Mouse (Mus musculus) megakaryocyte, adult 5-6 weeks (primary cell): ENCODE measurements at regions not wholly inside any gene's neighbourhood (a gene's known extent, or its start where the extent isn't known, plus 50 kb on each side); places are given as distances from the start of the nearest gene placed in this dataset.

Source experiments
- ATAC-seq: 2 replicates; pipeline ENCODE4 v1.8.0; 2016; ENCODE audit warnings: mild to moderate bottlenecking, inconsistent platforms; ENCODE audit not compliant: poor library complexity, severe bottlenecking

GRCm38 (mm10) chr17:72782775-72783174, 53.5 kb upstream of the Ypel5 start:
- ATAC-seq = no peak

GRCm38 (mm10) chr17:72781786-72782185, 54.5 kb upstream of the Ypel5 start:
- ATAC-seq = peak; percentile 98

GRCm38 (mm10) chr17:72768266-72768665, 68.0 kb upstream of the Ypel5 start:
- ATAC-seq = no peak

- no peak for ATAC-seq
Measured at GRCm38 (mm10) chr17:72760937-72761336, 75.3 kb upstream of the Ypel5 start.

- ATAC-seq = no peak
Measured at GRCm38 (mm10) chr17:72746411-72746810, 89.8 kb upstream of the Ypel5 start.

GRCm38 (mm10) chr17:72733006-72733405, 103.2 kb upstream of the Ypel5 start:
- no peak for ATAC-seq

- no peak for ATAC-seq
Measured at GRCm38 (mm10) chr17:72731691-72732090, 104.6 kb upstream of the Ypel5 start.

- no peak for ATAC-seq
Measured at GRCm38 (mm10) chr17:72731175-72731574, 105.1 kb upstream of the Ypel5 start.

GRCm38 (mm10) chr17:72720753-72721152, 115.5 kb upstream of the Ypel5 start:
- ATAC-seq = no peak

GRCm38 (mm10) chr17:72719618-72720017, 115.2 kb upstream of the Alk start:
- no peak for ATAC-seq

GRCm38 (mm10) chr17:72691630-72692029, 87.2 kb upstream of the Alk start:
- ATAC-seq = no peak

GRCm38 (mm10) chr17:72689606-72690005, 85.2 kb upstream of the Alk start:
- no peak for ATAC-seq

GRCm38 (mm10) chr17:72688800-72689199, 84.4 kb upstream of the Alk start:
- ATAC-seq = no peak

GRCm38 (mm10) chr17:72674658-72675057, 70.2 kb upstream of the Alk start:
- ATAC-seq = no peak

GRCm38 (mm10) chr17:72672010-72672409, 67.6 kb upstream of the Alk start:
- no peak for ATAC-seq

- ATAC-seq = no peak
Measured at GRCm38 (mm10) chr17:72666961-72667360, 62.5 kb upstream of the Alk start.

GRCm38 (mm10) chr17:72661678-72662077, 57.3 kb upstream of the Alk start:
- no peak for ATAC-seq

GRCm38 (mm10) chr17:72658744-72659143, 54.3 kb upstream of the Alk start:
- no peak for ATAC-seq

- no peak for ATAC-seq
Measured at GRCm38 (mm10) chr17:72657826-72658225, 53.4 kb upstream of the Alk start.
